Mouse (Mus musculus) frontal cortex, adult (tissue): Measurements from ENCODE around the gene Cflar.
"Not testable (repeated sequence)": the region's sequence is repeated elsewhere in the genome, so short reads cannot be mapped to it uniquely, and the experiment has no call there.

Experiments used
- ATAC-seq: cut with Nextera tagmentation; 2 replicates; pipeline ENCODE4 v1.9.2; 2017; ENCODE audit warnings: mild to moderate bottlenecking, moderate library complexity, mixed read lengths; ENCODE audit not compliant: low TSS enrichment

Gene Cflar

GRCm38 (mm10) chr1:58711365-58712016, at the start of gene Cflar:
TSS of gene Cflar (plus strand) at chr1:58711508.
- ATAC-seq = peak; percentile 82

DNA sequence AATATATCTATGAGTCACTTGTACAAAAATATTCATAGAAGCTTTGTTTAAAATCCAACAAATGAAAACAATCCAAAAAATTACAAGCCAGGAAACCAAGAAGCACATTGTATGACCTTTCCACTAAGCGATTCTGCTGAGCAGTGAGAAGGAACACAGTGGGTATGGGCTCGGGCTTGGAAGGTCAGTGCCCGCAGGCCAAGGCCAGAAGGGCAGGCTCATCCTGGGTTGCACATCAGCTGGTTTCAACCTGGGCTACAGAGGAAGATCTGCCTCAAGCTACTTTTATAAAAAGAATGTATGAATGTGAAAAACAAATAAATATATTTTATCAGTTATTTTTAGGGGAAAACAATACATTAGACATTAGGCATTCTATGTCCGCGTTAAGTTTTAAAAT, 48.6 kb upstream of the Cflar start:
- ATAC-seq = not testable (repeated sequence)

- peak; percentile 73 for ATAC-seq
Measured at GRCm38 (mm10) chr1:58663365-58663764, 47.9 kb upstream of the Cflar start.

GRCm38 (mm10) chr1:58668191-58668590, 43.1 kb upstream of the Cflar start:
- no peak for ATAC-seq

DNA sequence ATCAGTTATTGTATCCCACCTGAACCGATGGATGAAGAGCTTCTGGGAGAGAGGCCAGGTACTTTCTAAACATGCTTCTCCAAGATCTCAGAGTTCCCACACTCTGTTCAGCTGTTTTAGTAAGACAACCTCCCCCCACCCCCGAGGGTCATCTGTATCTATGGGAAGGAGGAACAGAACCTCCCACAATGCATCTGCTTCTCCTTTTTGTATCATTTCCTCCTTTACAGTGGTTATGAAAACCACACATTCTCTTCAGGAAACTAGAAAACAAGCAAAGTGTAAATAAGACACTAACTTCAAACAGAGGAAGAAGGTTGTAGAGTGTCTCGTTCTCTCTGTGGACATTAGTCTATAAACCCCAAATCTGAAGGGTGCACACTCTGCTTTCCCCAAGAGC, 41.7 kb upstream of the Cflar start:
- ATAC-seq = not testable (repeated sequence)

DNA sequence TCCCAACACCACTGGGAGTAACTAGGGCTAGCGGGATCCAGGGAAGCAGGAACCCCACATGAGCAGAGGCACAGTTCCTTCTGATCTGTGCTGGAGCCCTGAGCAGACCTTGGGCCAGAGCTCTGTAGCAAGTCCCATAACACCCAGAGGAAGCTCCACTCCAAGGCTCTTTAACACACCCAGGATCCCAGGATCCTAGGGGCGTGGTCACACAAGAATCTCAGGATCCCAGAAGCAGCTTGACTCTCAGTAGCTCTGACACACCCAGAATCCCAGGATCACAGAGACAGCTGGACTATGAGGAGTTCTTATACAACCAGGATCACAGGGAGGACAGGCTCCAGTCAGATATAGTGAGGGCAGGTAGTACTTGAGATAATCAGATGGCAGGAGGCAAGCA, 39.2 kb upstream of the Cflar start:
- no peak for ATAC-seq

DNA sequence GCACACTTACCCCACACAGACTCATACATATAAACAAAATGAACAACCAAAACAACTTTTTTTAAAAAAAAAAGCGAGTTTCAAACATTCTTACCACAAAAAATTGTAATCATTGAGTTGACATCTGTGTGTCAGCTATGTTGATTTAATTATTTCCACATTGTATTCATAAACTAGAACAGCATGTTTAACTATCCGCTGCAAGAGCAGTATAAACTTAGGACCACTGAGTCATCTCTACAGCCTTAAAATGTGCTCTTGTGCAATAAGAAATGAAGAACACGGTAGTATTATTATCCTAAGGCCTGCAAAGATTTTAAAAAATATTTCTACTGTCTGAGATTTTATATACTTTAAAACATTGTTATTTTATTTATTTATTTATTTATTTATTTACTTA, 36.3 kb upstream of the Cflar start:
- no peak for ATAC-seq

GRCm38 (mm10) chr1:58677575-58677974, 33.7 kb upstream of the Cflar start:
- ATAC-seq = no peak

DNA sequence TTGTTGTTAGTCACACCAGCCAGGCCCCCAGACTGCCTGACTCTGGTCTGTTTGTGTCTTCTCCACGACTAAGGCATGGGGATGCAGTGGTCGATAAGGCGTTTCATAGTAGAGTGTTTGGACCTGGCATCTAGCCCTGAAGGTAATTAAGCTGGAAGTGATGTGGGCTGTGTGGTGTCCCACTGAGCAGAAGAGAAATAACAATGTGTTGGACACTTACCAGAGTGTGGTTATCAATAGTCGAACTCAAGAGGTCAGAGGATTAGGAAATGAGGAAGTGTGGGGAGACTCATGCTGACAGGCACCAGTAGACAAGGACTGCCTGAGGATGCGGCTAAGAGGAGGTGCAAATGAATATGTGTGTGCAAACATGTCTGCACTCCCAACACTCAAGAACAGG, 32.9 kb upstream of the Cflar start:
- not testable (repeated sequence) for ATAC-seq

- ATAC-seq = no peak
Measured at GRCm38 (mm10) chr1:58689426-58689825, 21.9 kb upstream of the Cflar start.

DNA sequence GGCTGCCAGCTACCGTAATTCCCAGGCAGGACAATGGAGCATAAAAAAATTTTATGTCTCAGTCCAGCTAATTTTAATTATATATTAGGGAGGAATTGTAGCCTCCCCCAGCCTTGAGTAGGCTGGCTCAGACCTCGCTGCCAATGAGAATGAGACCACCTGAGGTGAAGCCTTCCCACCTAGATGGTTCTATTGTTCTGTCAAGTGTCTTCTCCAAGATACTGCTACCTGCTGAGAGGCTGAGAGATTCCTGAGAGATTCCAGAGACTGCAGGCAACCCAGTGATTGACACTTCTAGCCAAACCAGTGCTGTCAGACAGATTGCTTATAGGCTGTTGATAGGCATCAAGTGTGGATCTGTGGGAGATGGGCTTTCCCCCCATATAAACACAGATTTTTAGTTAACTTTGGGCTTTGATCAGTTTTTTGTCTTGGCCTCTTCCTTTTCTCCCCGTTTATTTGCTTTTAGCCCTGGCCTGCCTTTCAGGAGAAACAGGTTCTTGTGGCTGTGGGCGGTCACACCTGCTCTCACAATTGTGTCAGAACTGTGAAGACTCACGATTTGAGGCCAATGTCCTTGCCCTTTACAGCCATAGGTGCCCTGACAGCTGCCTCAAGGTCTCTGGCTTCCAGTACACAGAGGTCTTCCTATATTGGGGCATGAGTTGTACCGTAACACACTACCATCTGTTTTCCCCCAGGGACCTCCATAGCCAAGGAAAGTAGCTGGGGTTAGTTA, 21.1 kb upstream of the Cflar start:
- no peak for ATAC-seq

GRCm38 (mm10) chr1:58690834-58691488, 20.3 kb upstream of the Cflar start:
- ATAC-seq = not testable (repeated sequence)

- ATAC-seq = not testable (repeated sequence)
Measured at GRCm38 (mm10) chr1:58691718-58692117, 19.6 kb upstream of the Cflar start.

DNA sequence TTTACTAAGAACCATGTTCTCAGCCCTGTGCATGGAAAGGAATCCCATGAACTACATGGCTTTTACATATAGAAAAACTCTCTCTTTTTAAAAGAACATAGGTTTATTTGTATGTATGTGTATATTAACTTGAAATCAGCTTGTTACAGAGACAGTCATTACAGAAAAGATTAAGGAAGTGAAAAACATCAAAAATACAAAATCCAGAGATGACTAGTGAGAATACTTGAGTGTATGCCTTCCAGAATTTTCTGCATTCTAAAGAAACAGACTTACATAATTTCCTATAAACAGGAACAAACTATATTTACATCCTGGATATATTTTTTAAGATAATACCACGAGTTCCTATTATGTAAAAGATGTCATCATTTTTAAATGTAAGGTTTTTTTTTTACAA, 17.6 kb upstream of the Cflar start:
- ATAC-seq = no peak

- not testable (repeated sequence) for ATAC-seq
Measured at GRCm38 (mm10) chr1:58695810-58696209, 15.5 kb upstream of the Cflar start, which contains the start of gene Als2cr12. TSS of gene Als2cr12 (minus strand) at chr1:58695989.

DNA sequence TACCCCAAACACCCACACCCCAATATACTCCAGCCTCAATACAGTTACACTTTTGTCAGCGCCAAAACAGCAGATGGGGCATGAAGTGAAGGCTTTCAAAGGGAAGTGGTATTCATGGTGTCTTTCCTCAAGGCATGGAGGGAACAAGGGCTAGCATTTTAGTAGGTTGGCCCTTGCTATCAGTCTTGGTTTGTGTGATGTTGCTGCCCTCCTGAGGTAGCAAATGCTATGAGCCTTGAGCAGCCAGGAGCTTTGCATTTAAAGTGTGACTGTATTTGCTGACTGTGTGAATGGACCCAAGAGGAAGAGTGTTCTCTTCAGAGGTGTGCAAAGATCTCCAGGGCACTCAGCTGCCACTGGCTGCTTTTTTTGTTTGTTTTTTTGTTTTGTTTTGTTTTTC, 13.7 kb upstream of the Cflar start:
- peak; percentile 99 for ATAC-seq

DNA sequence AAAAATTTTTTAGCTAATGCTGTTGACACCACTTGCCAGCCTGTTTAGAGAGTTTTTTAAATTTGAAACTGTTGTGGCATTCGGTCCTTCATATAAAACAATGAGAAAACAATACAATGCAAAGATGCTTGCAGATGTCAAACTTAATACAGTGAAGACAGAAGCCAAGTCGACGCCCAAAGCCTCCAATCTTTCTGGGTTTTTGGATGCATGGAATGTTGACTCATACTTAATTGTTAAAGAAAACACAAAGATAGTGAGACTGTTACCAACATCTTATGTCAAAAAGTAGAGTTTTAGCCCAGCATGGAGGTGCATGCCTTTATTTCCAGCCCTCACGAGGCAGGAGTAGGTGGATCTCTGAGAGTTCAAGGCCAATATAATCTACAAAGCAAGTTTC, 12.5 kb upstream of the Cflar start:
- ATAC-seq = no peak

DNA sequence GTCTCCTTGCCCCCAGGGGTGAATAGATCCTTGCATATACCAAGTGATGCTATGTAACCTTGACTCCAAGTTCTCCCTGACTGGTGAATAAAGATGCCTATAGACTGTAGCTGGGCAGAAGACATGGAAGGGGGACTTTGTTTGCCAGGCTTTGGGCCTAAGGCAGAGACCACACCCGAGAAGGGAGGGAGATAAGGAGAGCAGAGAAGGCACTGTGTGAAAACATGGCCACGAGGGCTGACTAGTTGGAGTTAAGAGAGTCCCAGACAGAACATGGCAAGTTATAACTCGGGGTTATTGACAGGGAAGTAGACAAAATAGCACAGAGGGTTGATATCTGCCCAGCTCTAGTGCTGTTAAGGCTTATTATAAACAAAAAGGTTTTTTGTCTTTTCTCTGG, 11.3 kb upstream of the Cflar start:
- no peak for ATAC-seq

DNA sequence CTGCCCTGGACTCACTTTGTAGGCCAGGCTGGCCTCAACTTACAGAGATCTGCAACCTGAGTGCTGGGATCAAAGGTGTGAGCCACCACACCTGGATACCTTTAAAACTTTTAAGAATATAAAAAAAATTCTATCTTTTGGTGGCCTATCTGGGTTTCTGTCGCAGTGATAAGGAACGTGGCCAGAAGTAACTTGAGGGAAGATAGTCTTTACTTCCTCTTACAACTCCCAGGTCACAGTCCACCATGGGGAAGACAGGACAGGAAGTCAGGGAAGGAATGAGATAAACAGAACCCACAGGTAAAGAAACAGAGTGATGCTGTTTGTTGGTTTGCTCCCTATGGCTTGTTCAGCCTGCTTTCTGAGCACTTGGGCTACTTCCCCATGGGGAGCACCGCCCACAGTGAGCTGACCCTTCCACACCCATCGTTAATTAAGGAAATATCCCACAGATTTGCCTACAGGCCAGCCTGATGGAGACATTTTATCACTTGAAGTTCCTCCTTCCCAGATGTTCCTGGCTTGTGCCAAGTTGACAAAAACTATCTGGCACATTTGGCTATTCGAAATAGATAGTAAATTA, 10.6 kb upstream of the Cflar start:
- not testable (repeated sequence) for ATAC-seq

DNA sequence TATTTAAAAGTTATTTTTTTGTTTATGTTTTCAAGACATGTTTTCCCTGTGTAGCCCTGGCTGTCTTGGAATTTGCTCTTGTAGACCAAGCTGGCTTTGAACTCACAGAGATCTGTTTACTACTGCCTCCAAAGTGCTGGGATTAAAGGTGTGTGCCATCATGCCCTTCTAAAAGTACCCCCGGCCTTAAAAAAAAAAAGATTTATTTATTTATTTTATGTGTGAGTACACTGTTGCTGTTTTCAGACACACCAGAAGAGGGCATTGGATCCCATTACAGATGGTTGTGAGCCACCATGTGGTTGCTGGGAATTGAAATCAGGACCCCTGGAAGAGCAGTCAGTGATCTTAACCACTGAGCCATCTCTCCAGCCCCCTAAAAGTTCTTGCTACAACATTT, 1.3 kb upstream of the Cflar start:
- ATAC-seq = not testable (repeated sequence)

GRCm38 (mm10) chr1:58710711-58711364, 470 bp upstream of the Cflar start:
- ATAC-seq = 0 out of 2 replicates have a peak, but pooled peaks have one; percentile 18
